Mouse (Mus musculus) stomach, postnatal 0 days (tissue): ENCODE data around the gene Apba1. TPM values are rescaled to one million over a fixed set of nuclear protein-coding genes. Genes with fewer than 3 reads are reported as not detected.

ENCODE experiments used
- ATAC-seq: fragments of 200-750 bp; cut with Nextera tagmentation; 2 replicates; pipeline ENCODE4 v1.8.0; 2017; ENCODE audit not compliant: low FRiP score, low TSS enrichment
- DNase-seq: peaks from one replicate; pipeline ENCODE4 v3.0.0-alpha.2; 2016; ENCODE audit warnings: low spot score
- H3K27ac ChIP-seq: fragments of 300-500 bp; sonication (generic); replicated peaks from 2 replicates; pipeline ENCODE4 v1.5.1; 2014; ENCODE audit warnings: mild to moderate bottlenecking, control low read depth
- H3K27me3 ChIP-seq: fragments of 300-500 bp; sonication (generic); 2 replicates; pipeline ENCODE4 v1.6.1; 2014; ENCODE audit warnings: low read length; ENCODE audit not compliant: control insufficient read depth, insufficient read depth
- H3K36me3 ChIP-seq: fragments of 300-500 bp; sonication (generic); 2 replicates; pipeline ENCODE4 v1.6.1; 2014; ENCODE audit warnings: low read length, mixed read lengths; ENCODE audit not compliant: control insufficient read depth, insufficient read depth
- H3K4me1 ChIP-seq: fragments of 300-500 bp; sonication (generic); replicated peaks from 2 replicates; pipeline ENCODE4 v1.6.1; 2014; ENCODE audit warnings: antibody characterized with exemption; ENCODE audit not compliant: control insufficient read depth, insufficient read depth
- H3K4me2 ChIP-seq: fragments of 300-500 bp; sonication (generic); replicated peaks from 2 replicates; pipeline ENCODE4 v1.6.1; 2014; ENCODE audit warnings: low read depth, mild to moderate bottlenecking, control low read depth, moderate library complexity
- H3K4me3 ChIP-seq: fragments of 300-500 bp; sonication (generic); 2 replicates; pipeline ENCODE4 v1.5.1; 2014; ENCODE audit warnings: low read depth, low read length, control low read depth
- H3K9ac ChIP-seq: fragments of 300-500 bp; sonication (generic); 2 replicates; pipeline ENCODE4 v1.6.1; 2014; ENCODE audit warnings: mild to moderate bottlenecking, low read length, control low read depth, mixed read lengths
- H3K9me3 ChIP-seq: fragments of 300-500 bp; sonication (generic); 2 replicates; pipeline ENCODE4 v1.6.1; 2016; ENCODE audit warnings: low read length; ENCODE audit not compliant: control insufficient read depth
- CTCF ChIP-seq: IDR thresholded peaks from 2 replicates; pipeline ENCODE4 v1.5.1; 2016; ENCODE audit warnings: antibody characterized with exemption, low read depth, mild to moderate bottlenecking, moderate library complexity
- EP300 ChIP-seq: optimal IDR thresholded peaks from 2 replicates; pipeline ENCODE3; 2016; ENCODE audit warnings: antibody characterized with exemption
- WGBS: fragments of 180-500 bp; shearing (Covaris S2); extraction: QIAGEN DNeasy Blood & Tissue Kit; methylation state at CpG from one replicate; pipeline ENCODE4 v1.1.7; 2014; 5-methylcytosine and 5-hydroxymethylcytosine counted together
- polyA plus RNA-seq: library from polyadenylated mRNA; unstranded; fragments of >200 nt; fragmentation: Nextera tagmentation; extraction: Ambion mirVana; gene quantifications from 2 replicates; pipeline ENCODE4 v1.2.1, GENCODE M21; 2015

The Apba1 gene
- polyA plus RNA-seq, 1 experiment from 2014 or later, result 0.55 TPM

GRCm38 (mm10) chr19:23795156-23795555 is 36.5 kb downstream of the Apba1 start:
- Histone ChIP-seq H3K27me3 (no peaks in the 10 kb centered on the region), H3K9me3 (no peaks in the 10 kb centered on the region)

DNA sequence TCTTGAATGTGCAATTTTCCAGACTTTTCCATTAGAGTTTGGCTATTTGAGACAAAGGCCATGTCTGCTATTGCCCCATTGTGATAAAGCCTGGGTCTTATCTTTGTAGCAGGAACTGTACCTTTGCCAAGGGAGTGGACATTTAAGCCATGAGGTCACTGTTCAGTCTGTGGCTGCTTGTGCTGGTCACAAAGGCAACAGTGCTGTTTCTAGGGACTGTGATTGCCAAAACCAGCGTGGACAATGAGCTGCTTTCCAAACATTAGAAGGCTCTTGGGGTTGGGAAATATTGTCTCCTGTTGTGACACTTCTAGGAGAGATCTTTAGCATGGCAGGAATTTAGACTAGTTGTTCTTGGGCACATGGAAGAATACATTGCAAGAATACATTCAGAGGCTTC is 42.5 kb downstream of the Apba1 start:
- DNase-seq (peak; percentile 53), ATAC-seq (peak; percentile 95)
- H3K4me1 ChIP-seq, result no peaks in the 10 kb centered on the region
- H3K27me3 ChIP-seq, result no peaks in the 10 kb centered on the region
- no peak overlapping the region for H3K4me3 ChIP-seq
- no peaks in the 10 kb centered on the region for H3K9me3 ChIP-seq
- 38% methylated on average over 1 of the region's 1 CpGs for WGBS
- H3K9ac ChIP-seq, result no peak overlapping the region
- no peak overlapping the region for H3K4me2 ChIP-seq
- peak overlapping the region; percentile 61 for H3K27ac ChIP-seq
- no peaks in the 10 kb centered on the region for H3K36me3 ChIP-seq
- TF ChIP-seq CTCF (no peak), EP300 (no peak)

More at GRCm38 (mm10) chr19:23795156-23795555, 36.5 kb downstream of the Apba1 start:
- Histone ChIP-seq H3K4me3 (no peak overlapping the region), H3K4me2 (no peak overlapping the region), H3K9ac (no peak overlapping the region), H3K36me3 (no peaks in the 10 kb centered on the region), H3K4me1 (no peaks in the 10 kb centered on the region), H3K27ac (no peak overlapping the region)
- ATAC-seq, result no peak
- TF ChIP-seq CTCF (no peak), EP300 (no peak)
- DNase-seq, result no peak
- 81% methylated on average over 4 of the region's 4 CpGs for WGBS

DNA sequence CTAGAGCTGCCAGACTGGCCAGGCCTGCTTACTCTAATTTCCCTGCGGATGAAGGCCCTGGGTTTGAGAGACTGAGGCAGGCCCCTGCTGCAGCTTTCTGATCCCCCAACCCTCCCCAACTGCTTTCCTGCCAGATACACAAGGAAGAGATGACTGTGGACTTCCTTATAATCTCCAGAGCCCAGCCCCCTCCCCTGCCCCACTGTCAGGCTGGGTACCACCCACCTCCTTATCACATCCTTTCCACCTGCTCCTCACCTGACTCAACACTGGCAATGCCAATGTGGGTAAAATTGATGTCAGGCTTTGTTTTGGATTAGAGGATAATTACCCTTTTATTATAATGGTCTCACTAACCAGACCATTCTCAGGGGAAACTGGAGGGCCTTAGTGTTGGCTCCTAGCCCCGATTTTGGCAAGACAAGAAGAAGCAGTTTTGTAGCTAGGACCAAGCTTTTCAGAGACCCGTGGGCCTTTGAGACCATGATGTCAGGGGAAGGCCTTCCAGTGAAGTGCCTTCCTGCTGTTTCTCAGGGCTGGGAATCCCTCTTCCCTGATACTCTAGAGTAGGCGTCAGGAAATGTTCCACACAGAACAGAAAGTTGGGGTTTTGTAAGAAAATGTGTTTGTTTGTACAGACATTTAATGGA is 44.7 kb downstream of the Apba1 start:
- Histone ChIP-seq H3K4me1 (no peaks in the 10 kb centered on the region), H3K4me3 (no peak overlapping the region), H3K9ac (no peak overlapping the region), H3K4me2 (no peak overlapping the region), H3K9me3 (no peaks in the 10 kb centered on the region), H3K36me3 (no peaks in the 10 kb centered on the region), H3K27ac (no peak overlapping the region), H3K27me3 (no peaks in the 10 kb centered on the region)
- DNase-seq (no peak), ATAC-seq (no peak)
- 63% methylated on average over 4 of the region's 4 CpGs for WGBS
- TF ChIP-seq CTCF, result no peak
- no peak for TF ChIP-seq EP300

GRCm38 (mm10) chr19:23806796-23807195 is 48.1 kb downstream of the Apba1 start:
- WGBS, result 41% methylated on average over 6 of the region's 6 CpGs
- DNase-seq, result no peak
- no peak for TF ChIP-seq EP300
- no peak for TF ChIP-seq CTCF

GRCm38 (mm10) chr19:23807371-23807770 is 48.7 kb downstream of the Apba1 start:
- Histone ChIP-seq H3K9me3 (no peaks in the 10 kb centered on the region), H3K27me3 (no peaks in the 10 kb centered on the region), H3K9ac (no peak overlapping the region), H3K4me2 (no peak overlapping the region), H3K36me3 (no peaks in the 10 kb centered on the region), H3K27ac (no peak overlapping the region), H3K4me1 (no peaks in the 10 kb centered on the region), H3K4me3 (no peak overlapping the region)
- DNase-seq (no peak), ATAC-seq (no peak)
- TF ChIP-seq CTCF, result no peak
- TF ChIP-seq EP300, result no peak
- 54% methylated on average over 8 of the region's 8 CpGs for WGBS

More at GRCm38 (mm10) chr19:23806796-23807195, 48.1 kb downstream of the Apba1 start:
- Histone ChIP-seq H3K27ac (no peak overlapping the region), H3K4me2 (no peak overlapping the region), H3K36me3 (no peaks in the 10 kb centered on the region), H3K4me3 (no peak overlapping the region), H3K4me1 (no peaks in the 10 kb centered on the region), H3K9ac (no peak overlapping the region), H3K9me3 (no peaks in the 10 kb centered on the region), H3K27me3 (no peaks in the 10 kb centered on the region)
- ATAC-seq, result no peak

DNA sequence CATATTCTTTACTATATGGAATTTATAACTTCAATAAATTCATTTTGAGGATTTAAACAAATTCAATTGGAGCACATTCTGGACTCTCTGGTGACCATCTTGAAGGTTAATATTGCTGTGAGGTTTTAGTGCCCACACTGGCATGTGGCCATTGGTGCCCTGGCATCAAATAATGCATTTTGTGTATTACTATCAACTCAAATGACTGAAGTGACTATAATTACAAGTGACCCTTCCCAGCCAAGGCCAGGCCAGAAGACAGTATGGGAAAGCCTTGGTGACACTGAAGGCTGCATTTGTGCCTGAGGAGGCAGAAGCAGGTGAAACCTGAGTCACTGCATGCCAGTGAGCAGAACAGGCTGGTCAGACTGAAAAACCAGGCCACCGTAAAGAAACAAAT is 50.5 kb downstream of the Apba1 start:
- ATAC-seq, result no peak
- Histone ChIP-seq H3K9ac (no peak overlapping the region), H3K4me1 (no peaks in the 10 kb centered on the region), H3K9me3 (no peaks in the 10 kb centered on the region), H3K27me3 (no peaks in the 10 kb centered on the region), H3K27ac (no peak overlapping the region), H3K36me3 (no peaks in the 10 kb centered on the region), H3K4me2 (no peak overlapping the region), H3K4me3 (no peak overlapping the region)
- WGBS, result 76% methylated on average over 1 of the region's 1 CpGs
- no peak for DNase-seq
- TF ChIP-seq CTCF (no peak), EP300 (no peak)
